Mouse (Mus musculus): ENCODE results near the gene Spag9. TPM values are rescaled to one million over a fixed set of nuclear protein-coding genes. Genes with fewer than 3 reads are reported as not detected.

The Spag9 gene
- polyA plus RNA-seq, 1 experiment from 2014 or later = 63.4 TPM

DNA sequence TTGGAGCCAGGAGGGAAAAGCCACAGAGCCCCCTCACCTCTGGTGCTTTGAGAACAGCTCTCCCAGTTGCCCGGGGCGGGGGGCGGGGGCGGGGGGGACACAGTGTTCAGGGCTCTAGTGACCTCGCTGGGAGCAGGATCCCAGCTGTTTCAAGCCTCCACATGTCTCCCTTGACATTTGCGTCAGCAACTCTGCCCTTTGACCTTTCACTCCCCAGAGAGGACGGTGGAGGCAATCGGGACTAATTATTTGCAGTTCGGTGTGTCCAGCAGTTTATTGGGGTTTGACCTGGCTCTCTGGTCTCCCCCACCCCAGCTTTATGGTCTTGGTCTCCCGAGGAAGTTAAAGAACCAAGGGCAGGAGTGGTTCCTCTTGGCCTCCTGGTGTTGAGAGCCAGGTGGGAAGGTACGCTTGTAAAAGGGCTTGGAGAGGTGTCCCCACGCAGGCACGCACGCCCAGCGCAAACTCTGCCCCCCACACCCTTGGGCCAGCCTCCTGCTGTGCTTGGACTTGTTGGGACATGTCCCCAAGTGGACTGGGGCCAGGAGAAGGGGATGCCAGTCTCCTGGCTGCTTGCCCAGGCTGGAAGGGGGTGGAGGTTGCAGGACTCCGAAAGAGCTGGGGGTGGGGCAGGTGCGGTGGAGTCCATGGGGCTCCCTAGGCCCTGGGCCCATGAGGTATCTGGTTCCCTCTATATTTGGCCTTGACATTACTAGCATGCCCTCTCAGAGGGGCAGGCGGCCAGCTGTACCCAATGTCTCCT is 138.4 kb downstream of the Spag9 start:
- ATAC-seq (ENCODE audit: insufficient number of reproducible peaks, insufficient read depth, low FRiP score, low read depth) = 0 out of 2 replicates have a peak, but pooled peaks have one; percentile 26
- H3K27ac ChIP-seq (ENCODE audit: low read length) = no peak overlapping the region; the same call in 1 of the 2 replicates
- no peaks in the 10 kb centered on the region for H3K36me3 ChIP-seq (ENCODE audit: control insufficient read depth, insufficient read depth, low read length)

DNA sequence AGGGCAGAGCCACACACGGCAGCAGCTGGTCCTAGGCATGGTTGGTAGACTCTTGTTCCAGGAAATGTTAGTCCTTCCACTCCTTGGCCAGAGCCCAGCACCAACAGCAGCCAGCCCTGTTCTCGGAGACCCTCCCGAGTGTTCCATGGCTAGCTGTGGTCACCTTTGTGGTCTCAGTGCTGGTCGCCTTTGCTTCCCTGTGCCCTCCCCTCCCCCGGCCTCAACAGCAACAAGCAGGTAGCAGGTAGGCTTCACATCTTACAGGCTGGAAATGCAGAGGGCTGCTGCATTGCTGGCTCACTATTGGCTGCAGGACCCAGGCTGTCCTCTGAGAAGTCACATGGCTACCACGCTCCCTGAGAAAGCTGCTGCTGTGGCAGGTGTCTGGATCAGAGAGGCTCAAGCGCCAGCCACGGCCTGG is 139.7 kb downstream of the Spag9 start:
- H3K9me3 ChIP-seq (ENCODE audit: control insufficient read depth, low read depth, low read length) = no peaks in the 10 kb centered on the region
- H3K27me3 ChIP-seq (ENCODE audit: control insufficient read depth, insufficient read depth, low read length) = no peaks in the 10 kb centered on the region
- ATAC-seq (ENCODE audit: insufficient number of reproducible peaks, insufficient read depth, low FRiP score, low read depth) = no peak
- no peak overlapping the region for H3K9ac ChIP-seq (replicated peaks; ENCODE audit: low read depth, low read length)
- 71% methylated on average over 8 of the region's 8 CpGs for WGBS
- H3K4me2 ChIP-seq (replicated peaks; ENCODE audit: low read depth, low read length) = no peak overlapping the region
- no peak overlapping the region for H3K4me3 ChIP-seq (ENCODE audit: low read depth, low read length)
- no peaks in the 10 kb centered on the region for H3K36me3 ChIP-seq (ENCODE audit: control insufficient read depth, insufficient read depth, low read length)
- H3K27ac ChIP-seq (ENCODE audit: low read length) = no peak overlapping the region
- peaks cover 18% of the 10 kb centered on the region for H3K4me1 ChIP-seq (ENCODE audit: control insufficient read depth, insufficient read depth, low read length)

More for the DNA sequence above, 138.4 kb downstream of the Spag9 start:
- WGBS = 46% methylated on average over 18 of the region's 18 CpGs
- Histone ChIP-seq H3K9me3 (ENCODE audit: control insufficient read depth, low read depth, low read length) (no peaks in the 10 kb centered on the region), H3K4me3 (ENCODE audit: low read depth, low read length) (no peak overlapping the region), H3K27me3 (ENCODE audit: control insufficient read depth, insufficient read depth, low read length) (no peaks in the 10 kb centered on the region), H3K9ac (replicated peaks; ENCODE audit: low read depth, low read length) (no peak overlapping the region), H3K4me2 (replicated peaks; ENCODE audit: low read depth, low read length) (no peak overlapping the region), H3K4me1 (ENCODE audit: control insufficient read depth, insufficient read depth, low read length) (peaks cover 18% of the 10 kb centered on the region)

DNA sequence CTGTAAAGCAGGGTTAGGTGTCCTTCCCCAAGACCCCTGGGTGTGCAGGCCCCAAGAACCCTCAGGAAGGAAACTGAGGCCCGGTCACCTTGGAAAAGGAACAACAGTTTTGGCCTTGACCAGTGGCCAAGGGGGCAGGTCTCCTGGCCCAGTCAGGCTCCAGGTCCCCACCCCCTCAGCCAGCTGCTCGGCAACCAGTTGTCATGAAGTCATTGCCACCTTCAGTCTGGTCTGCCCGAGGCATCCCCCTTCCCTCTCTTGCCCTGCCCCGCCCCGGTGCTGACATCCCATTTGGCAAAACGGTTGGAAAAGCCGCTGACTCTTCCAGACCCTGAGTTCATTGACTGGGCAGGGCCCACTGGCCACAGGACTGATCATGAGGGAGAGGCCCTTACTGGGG is 140.8 kb downstream of the Spag9 start:
- Histone ChIP-seq H3K27ac (ENCODE audit: low read length) (no peak overlapping the region), H3K4me1 (ENCODE audit: control insufficient read depth, insufficient read depth, low read length) (peaks cover 18% of the 10 kb centered on the region), H3K36me3 (ENCODE audit: control insufficient read depth, insufficient read depth, low read length) (no peaks in the 10 kb centered on the region), H3K4me2 (replicated peaks; ENCODE audit: low read depth, low read length) (no peak overlapping the region), H3K4me3 (ENCODE audit: low read depth, low read length) (no peak overlapping the region), H3K9me3 (ENCODE audit: control insufficient read depth, low read depth, low read length) (no peaks in the 10 kb centered on the region), H3K27me3 (ENCODE audit: control insufficient read depth, insufficient read depth, low read length) (no peaks in the 10 kb centered on the region), H3K9ac (replicated peaks; ENCODE audit: low read depth, low read length) (no peak overlapping the region)
- no peak for ATAC-seq (ENCODE audit: insufficient number of reproducible peaks, insufficient read depth, low FRiP score, low read depth)
- 61% methylated on average over 7 of the region's 7 CpGs for WGBS

DNA sequence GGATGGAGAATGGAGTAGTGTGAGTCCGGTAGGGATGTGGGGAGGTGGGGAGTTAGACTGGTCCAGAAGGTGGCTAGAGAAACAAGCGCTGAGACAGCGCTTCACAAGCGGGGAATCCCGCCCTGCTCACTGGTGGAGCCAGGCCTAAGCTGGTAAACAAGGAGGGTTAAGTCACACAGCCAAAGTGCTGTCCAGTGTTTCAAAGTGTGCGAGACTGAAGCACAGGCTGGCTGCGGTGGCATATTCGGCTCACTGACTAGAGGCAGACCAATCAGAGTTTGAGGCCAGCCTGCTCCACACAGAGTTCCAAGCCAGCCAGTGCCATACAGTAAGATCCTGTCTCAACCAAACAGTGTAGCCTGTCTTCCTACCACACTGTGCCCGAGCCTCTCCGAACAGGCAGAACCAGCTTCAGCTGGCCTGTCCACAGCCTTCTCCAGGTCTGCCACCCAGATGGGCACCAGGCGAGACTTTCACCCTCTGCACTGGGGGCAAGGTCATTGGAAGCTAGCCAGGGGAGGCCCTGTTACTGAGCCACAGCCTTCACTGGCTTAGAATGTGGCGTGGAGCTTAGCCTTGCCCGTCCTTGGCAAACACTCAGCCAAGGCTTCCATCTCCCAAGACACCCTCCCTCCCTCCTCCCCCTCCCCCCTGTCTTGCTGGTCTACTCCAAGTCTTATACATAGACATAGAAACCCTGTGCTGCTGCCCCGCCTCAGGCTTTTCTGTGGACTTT is 141.6 kb downstream of the Spag9 start:
- peak overlapping the region; percentile 58; the same call in 1 of the 2 replicates for H3K27ac ChIP-seq (ENCODE audit: low read length)
- no peaks in the 10 kb centered on the region for H3K36me3 ChIP-seq (ENCODE audit: control insufficient read depth, insufficient read depth, low read length)
- no peak overlapping the region for H3K4me2 ChIP-seq (replicated peaks; ENCODE audit: low read depth, low read length)
- 74% methylated on average over 14 of the region's 14 CpGs for WGBS
- H3K4me1 ChIP-seq (ENCODE audit: control insufficient read depth, insufficient read depth, low read length) = peaks cover 18% of the 10 kb centered on the region
- no peaks in the 10 kb centered on the region for H3K27me3 ChIP-seq (ENCODE audit: control insufficient read depth, insufficient read depth, low read length)
- H3K9ac ChIP-seq (replicated peaks; ENCODE audit: low read depth, low read length) = no peak overlapping the region
- H3K9me3 ChIP-seq (ENCODE audit: control insufficient read depth, low read depth, low read length) = no peaks in the 10 kb centered on the region
- no peak overlapping the region for H3K4me3 ChIP-seq (ENCODE audit: low read depth, low read length)
- ATAC-seq (ENCODE audit: insufficient number of reproducible peaks, insufficient read depth, low FRiP score, low read depth) = no peak

DNA sequence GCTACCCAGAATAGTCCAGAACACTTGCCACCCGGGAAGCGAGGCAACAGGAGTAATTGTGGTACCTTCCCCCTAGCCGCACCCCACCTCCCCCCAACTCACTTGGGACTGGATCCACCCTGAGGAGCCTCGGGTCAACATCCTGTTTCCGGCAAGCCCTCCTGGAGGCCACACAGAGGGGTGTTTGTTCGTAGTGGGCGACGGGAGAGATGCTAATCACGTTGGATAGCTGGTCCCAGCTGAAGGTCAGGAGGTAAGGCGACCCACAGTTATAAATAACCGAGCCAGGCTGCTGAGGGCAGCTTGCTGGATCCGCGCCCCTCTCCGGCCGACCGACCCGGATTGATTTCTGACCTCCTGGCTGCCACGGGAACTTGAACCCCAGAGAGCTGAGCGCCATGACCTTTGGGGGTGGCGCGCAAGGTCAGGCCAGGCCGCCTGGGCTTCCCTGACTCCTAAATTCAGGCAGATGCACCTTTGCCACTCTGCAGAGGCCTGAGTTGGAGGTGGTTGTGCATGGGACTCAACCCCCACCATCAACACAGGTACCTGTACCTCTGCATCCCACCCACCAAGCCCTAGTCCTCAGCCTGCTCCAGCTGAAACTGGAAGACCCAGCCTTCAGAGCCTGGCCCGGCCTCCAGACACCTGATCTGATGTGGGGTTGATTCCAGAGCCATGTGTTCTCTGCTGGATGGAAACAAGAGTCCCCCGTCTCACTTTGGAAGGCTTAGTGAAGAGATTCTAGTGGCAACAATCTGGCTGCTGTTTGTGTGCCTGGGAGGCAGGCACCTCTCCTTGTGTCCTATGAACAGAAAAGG is 142.7 kb downstream of the Spag9 start:
- no peak overlapping the region for H3K4me2 ChIP-seq (replicated peaks; ENCODE audit: low read depth, low read length)
- H3K9me3 ChIP-seq (ENCODE audit: control insufficient read depth, low read depth, low read length) = no peaks in the 10 kb centered on the region
- H3K4me1 ChIP-seq (ENCODE audit: control insufficient read depth, insufficient read depth, low read length) = peaks cover 18% of the 10 kb centered on the region
- no peaks in the 10 kb centered on the region for H3K27me3 ChIP-seq (ENCODE audit: control insufficient read depth, insufficient read depth, low read length)
- H3K36me3 ChIP-seq (ENCODE audit: control insufficient read depth, insufficient read depth, low read length) = no peaks in the 10 kb centered on the region
- no peak overlapping the region for H3K9ac ChIP-seq (replicated peaks; ENCODE audit: low read depth, low read length)
- 28% methylated on average over 24 of the region's 24 CpGs for WGBS
- no peak overlapping the region for H3K4me3 ChIP-seq (ENCODE audit: low read depth, low read length)
- ATAC-seq (ENCODE audit: insufficient number of reproducible peaks, insufficient read depth, low FRiP score, low read depth) = no peak
- H3K27ac ChIP-seq (ENCODE audit: low read length) = 0 out of 2 replicates have a peak overlapping the region, but pooled peaks have one; percentile 6

DNA sequence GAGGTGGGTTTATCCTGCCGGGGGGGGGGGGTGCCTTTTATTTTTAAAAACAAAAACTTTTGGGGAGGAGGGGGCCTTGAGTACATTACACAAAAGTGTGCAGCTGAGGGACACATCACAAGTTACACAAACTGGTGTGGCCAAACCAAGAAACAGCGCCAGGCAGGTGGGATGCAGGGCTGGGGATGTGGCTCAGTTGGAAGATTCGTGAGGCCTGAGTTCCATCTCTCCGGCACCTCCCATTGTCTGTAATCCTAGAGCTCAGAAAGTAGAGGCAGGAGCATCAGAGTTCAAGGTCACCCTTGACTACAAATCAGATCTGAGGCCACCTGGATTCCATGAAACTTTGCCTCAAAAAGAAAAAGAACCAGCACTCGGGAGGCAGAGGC is 143.3 kb downstream of the Spag9 start:
- no peak overlapping the region for H3K4me2 ChIP-seq (replicated peaks; ENCODE audit: low read depth, low read length)
- no peaks in the 10 kb centered on the region for H3K9me3 ChIP-seq (ENCODE audit: control insufficient read depth, low read depth, low read length)
- no peak overlapping the region for H3K27ac ChIP-seq (ENCODE audit: low read length)
- WGBS = 85% methylated on average over 5 of the region's 5 CpGs
- no peaks in the 10 kb centered on the region for H3K27me3 ChIP-seq (ENCODE audit: control insufficient read depth, insufficient read depth, low read length)
- no peak overlapping the region for H3K4me3 ChIP-seq (ENCODE audit: low read depth, low read length)
- peaks cover 15% of the 10 kb centered on the region for H3K4me1 ChIP-seq (ENCODE audit: control insufficient read depth, insufficient read depth, low read length)
- no peaks in the 10 kb centered on the region for H3K36me3 ChIP-seq (ENCODE audit: control insufficient read depth, insufficient read depth, low read length)
- no peak overlapping the region for H3K9ac ChIP-seq (replicated peaks; ENCODE audit: low read depth, low read length)
- no peak for ATAC-seq (ENCODE audit: insufficient number of reproducible peaks, insufficient read depth, low FRiP score, low read depth)

DNA sequence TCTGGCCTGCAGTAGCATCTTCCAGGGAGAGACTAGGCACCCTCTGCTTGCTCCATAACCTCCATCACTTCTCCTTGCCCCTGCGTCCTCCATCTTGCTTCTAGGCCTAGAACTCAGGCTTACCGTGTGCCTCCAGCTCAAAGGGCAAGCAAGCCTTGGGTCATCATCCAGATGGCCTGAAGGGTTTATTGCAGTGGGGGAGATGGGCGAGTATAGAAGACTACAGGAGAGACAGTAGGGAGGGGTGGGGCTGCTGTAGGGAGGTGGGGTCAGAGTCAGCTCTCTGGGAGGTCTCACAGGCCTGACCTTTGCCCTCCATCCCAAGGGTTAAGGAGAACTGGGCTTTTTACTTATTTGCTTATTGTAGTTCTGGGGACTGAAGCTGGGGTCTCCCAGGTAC is 144.6 kb downstream of the Spag9 start:
- H3K4me2 ChIP-seq (replicated peaks; ENCODE audit: low read depth, low read length) = no peak overlapping the region
- peaks cover 10% of the 10 kb centered on the region; the same call in 1 of the 2 replicates for H3K4me1 ChIP-seq (ENCODE audit: control insufficient read depth, insufficient read depth, low read length)
- no peaks in the 10 kb centered on the region for H3K9me3 ChIP-seq (ENCODE audit: control insufficient read depth, low read depth, low read length)
- ATAC-seq (ENCODE audit: insufficient number of reproducible peaks, insufficient read depth, low FRiP score, low read depth) = no peak
- H3K36me3 ChIP-seq (ENCODE audit: control insufficient read depth, insufficient read depth, low read length) = no peaks in the 10 kb centered on the region
- H3K27ac ChIP-seq (ENCODE audit: low read length) = no peak overlapping the region
- no peak overlapping the region for H3K4me3 ChIP-seq (ENCODE audit: low read depth, low read length)
- no peaks in the 10 kb centered on the region for H3K27me3 ChIP-seq (ENCODE audit: control insufficient read depth, insufficient read depth, low read length)
- WGBS = 74% methylated on average over 3 of the region's 3 CpGs
- H3K9ac ChIP-seq (replicated peaks; ENCODE audit: low read depth, low read length) = no peak overlapping the region

DNA sequence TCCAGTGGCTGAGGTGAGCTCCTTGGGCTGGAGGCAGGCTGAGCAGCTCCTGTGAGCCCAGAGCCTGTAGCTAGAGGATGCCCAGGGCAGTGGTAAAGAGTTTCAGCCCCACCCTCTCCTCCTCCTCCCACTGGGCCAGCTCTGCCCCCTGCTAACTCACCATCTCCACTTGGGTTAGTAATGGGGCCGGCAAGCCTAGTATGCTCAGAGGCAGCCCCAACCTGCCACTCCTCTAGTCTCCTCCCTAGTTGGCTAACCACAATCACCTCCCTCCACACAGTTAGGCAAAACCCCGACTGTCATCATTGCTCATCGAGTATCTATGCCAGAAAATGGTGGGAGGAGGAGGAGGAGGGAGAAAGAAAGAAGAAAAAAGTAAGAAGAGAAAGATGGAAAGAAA is 145.7 kb downstream of the Spag9 start:
- no peak for ATAC-seq (ENCODE audit: insufficient number of reproducible peaks, insufficient read depth, low FRiP score, low read depth)
- Histone ChIP-seq H3K27me3 (ENCODE audit: control insufficient read depth, insufficient read depth, low read length) (no peaks in the 10 kb centered on the region), H3K4me2 (replicated peaks; ENCODE audit: low read depth, low read length) (no peak overlapping the region), H3K27ac (ENCODE audit: low read length) (no peak overlapping the region), H3K36me3 (ENCODE audit: control insufficient read depth, insufficient read depth, low read length) (no peaks in the 10 kb centered on the region), H3K9me3 (ENCODE audit: control insufficient read depth, low read depth, low read length) (no peaks in the 10 kb centered on the region), H3K4me3 (ENCODE audit: low read depth, low read length) (no peak overlapping the region), H3K4me1 (ENCODE audit: control insufficient read depth, insufficient read depth, low read length) (peaks cover 10% of the 10 kb centered on the region; the same call in 1 of the 2 replicates), H3K9ac (replicated peaks; ENCODE audit: low read depth, low read length) (no peak overlapping the region)
- 48% methylated on average over 3 of the region's 3 CpGs for WGBS
